Mouse (Mus musculus) embryonic facial prominence, embryonic 15.5 days (tissue): ENCODE data around the gene Mtch1. TPM values are rescaled to one million over a fixed set of nuclear protein-coding genes. Genes with fewer than 3 reads are reported as not detected.
"Not testable (repeated sequence)": the region's sequence is repeated elsewhere in the genome, so short reads cannot be mapped to it uniquely, and the experiment has no call there.

Experiments used
- ATAC-seq: fragments of 200-750 bp; cut with Nextera tagmentation; 2 replicates; pipeline ENCODE4 v1.8.0; 2017; ENCODE audit warnings: low read depth, moderate TSS enrichment; ENCODE audit not compliant: insufficient number of reproducible peaks, low FRiP score, low TSS enrichment
- H3K27ac ChIP-seq: fragments of 300-500 bp; sonication (generic); replicated peaks from 2 replicates; pipeline ENCODE4 v1.5.1; 2015; ENCODE audit warnings: mild to moderate bottlenecking, inconsistent platforms
- H3K27me3 ChIP-seq: fragments of 300-500 bp; sonication (generic); 2 replicates; pipeline ENCODE4 v1.6.1; 2015; ENCODE audit warnings: inconsistent platforms
- H3K36me3 ChIP-seq: fragments of 300-500 bp; sonication (generic); 2 replicates; pipeline ENCODE4 v1.6.1; 2015; ENCODE audit warnings: mild to moderate bottlenecking, inconsistent platforms
- H3K4me1 ChIP-seq: fragments of 300-500 bp; sonication (generic); 2 replicates; pipeline ENCODE4 v1.6.1; 2015; ENCODE audit warnings: inconsistent platforms
- H3K4me2 ChIP-seq: fragments of 300-500 bp; sonication (generic); replicated peaks from 2 replicates; pipeline ENCODE4 v1.6.1; 2015; ENCODE audit warnings: mild to moderate bottlenecking, inconsistent platforms
- H3K4me3 ChIP-seq: fragments of 300-500 bp; sonication (generic); replicated peaks from 2 replicates; pipeline ENCODE4 v1.5.1; 2015; ENCODE audit warnings: mild to moderate bottlenecking, inconsistent platforms
- H3K9ac ChIP-seq: fragments of 300-500 bp; sonication (generic); 2 replicates; pipeline ENCODE4 v1.6.1; 2015; ENCODE audit warnings: inconsistent platforms
- H3K9me3 ChIP-seq: fragments of 300-500 bp; sonication (generic); replicated peaks from 2 replicates; pipeline ENCODE4 v1.6.1; 2016; ENCODE audit warnings: inconsistent platforms
- WGBS: fragments of 180-500 bp; shearing (Covaris S2); methylation state at CpG from one replicate; pipeline ENCODE4 v1.1.7; 2015; 5-methylcytosine and 5-hydroxymethylcytosine counted together
- polyA plus RNA-seq: library from polyadenylated mRNA; unstranded; fragments of >200 nt; fragmentation: Nextera tagmentation; extraction: Ambion mirVana; gene quantifications from 2 replicates; pipeline ENCODE4 v1.2.1, GENCODE M21; 2015

Mtch1 gene
- polyA plus RNA-seq, 1 experiment from 2014 or later, result 337 TPM

- H3K27ac ChIP-seq, result no peak overlapping the region
- H3K9ac ChIP-seq, result no peak overlapping the region
- 45% methylated on average over 8 of the region's 8 CpGs for WGBS
These were observed 14.4 kb upstream of the Mtch1 start for GRCm38 (mm10) chr17:29361982-29362691.

GRCm38 (mm10) chr17:29360761-29361221 lies 13.1 kb upstream of the Mtch1 start, which contains the start of gene Fgd2:
Gene Fgd2 (plus strand): TSS chr17:29360914.
- Histone ChIP-seq H3K9ac (no peak within 1 kb of the TSS), H3K4me1 (peaks cover 14% of the 10 kb centered on the region), H3K36me3 (no peaks in the 10 kb centered on the region), H3K4me3 (no peak within 1 kb of the TSS), H3K4me2 (no peak within 1 kb of the TSS), H3K27ac (no peak within 1 kb of the TSS), H3K27me3 (no peaks in the 10 kb centered on the region), H3K9me3 (no peaks in the 10 kb centered on the region)
- no peak for ATAC-seq
- WGBS, result 17% methylated on average over 5 of the region's 5 CpGs

More at GRCm38 (mm10) chr17:29361982-29362691, 14.4 kb upstream of the Mtch1 start:
- Histone ChIP-seq H3K4me2 (no peak overlapping the region), H3K4me3 (no peak overlapping the region), H3K9me3 (no peaks in the 10 kb centered on the region), H3K4me1 (peaks cover under 1% of the 10 kb centered on the region; the same call in 1 of the 2 replicates), H3K36me3 (no peaks in the 10 kb centered on the region), H3K27me3 (no peaks in the 10 kb centered on the region)
- ATAC-seq, result no peak

GRCm38 (mm10) chr17:29358928-29359327 lies 11.2 kb upstream of the Mtch1 start:
- no peak for ATAC-seq
- Histone ChIP-seq H3K4me1 (peaks cover 17% of the 10 kb centered on the region), H3K36me3 (no peaks in the 10 kb centered on the region), H3K27ac (no peak overlapping the region), H3K4me2 (no peak overlapping the region), H3K4me3 (no peak overlapping the region), H3K27me3 (no peaks in the 10 kb centered on the region), H3K9ac (no peak overlapping the region), H3K9me3 (no peaks in the 10 kb centered on the region)
- WGBS, result 55% methylated on average over 3 of the region's 3 CpGs

DNA sequence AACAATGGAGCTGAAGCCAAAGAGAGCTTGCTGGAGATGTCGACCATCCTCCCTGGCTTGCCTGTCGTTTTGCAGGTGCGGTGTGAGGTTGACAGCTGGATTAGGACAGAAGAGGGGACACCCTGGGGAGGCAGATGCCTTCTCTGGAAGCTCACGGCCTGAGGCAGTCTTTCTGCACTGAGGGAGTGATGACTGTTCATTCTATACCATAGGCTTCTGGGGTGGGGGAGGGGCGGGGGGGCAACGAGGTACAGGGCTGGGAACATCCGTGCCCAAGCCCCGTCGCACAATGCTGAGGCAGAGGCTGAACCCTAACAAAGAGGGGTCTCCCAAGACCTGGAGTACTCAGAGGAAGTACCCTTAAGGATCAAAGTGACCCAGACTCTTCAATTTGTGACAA lies 9.1 kb upstream of the Mtch1 start:
- Histone ChIP-seq H3K9ac (peak overlapping the region; percentile 21; the same call in 1 of the 2 replicates), H3K27me3 (no peaks in the 10 kb centered on the region), H3K4me2 (peak overlapping the region; percentile 47), H3K36me3 (no peaks in the 10 kb centered on the region), H3K4me3 (peak overlapping the region; percentile 28), H3K27ac (peak overlapping the region; percentile 84; the same call in 1 of the 2 replicates), H3K4me1 (peaks cover 17% of the 10 kb centered on the region), H3K9me3 (no peaks in the 10 kb centered on the region)
- ATAC-seq, result peak; percentile 9; the same call in 1 of the 2 replicates
- WGBS, result 6% methylated on average over 9 of the region's 9 CpGs

DNA sequence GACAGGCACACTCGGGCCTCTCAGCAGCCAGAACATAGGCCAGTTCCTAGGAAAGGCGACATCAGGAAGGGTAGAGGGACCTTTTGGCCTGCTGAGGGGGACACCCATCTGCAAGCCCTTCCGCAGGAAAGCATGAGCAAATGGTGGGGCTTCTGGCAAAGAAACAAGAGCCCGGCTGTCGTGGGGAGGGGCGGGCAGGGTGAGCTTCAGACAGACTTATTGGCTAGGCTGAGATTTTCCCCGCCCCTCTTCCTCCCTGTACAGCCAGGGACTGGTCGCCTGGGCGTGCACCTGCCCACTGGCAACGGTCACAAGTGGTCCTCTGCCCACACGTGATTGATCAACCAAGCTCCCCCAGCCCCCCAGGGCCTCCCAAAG lies 8.7 kb upstream of the Mtch1 start:
- Histone ChIP-seq H3K4me3 (peak overlapping the region; percentile 28), H3K9ac (peak overlapping the region; percentile 21; the same call in 1 of the 2 replicates), H3K4me1 (peaks cover 17% of the 10 kb centered on the region), H3K27ac (peak overlapping the region; percentile 84), H3K9me3 (no peaks in the 10 kb centered on the region), H3K4me2 (peak overlapping the region; percentile 47), H3K36me3 (no peaks in the 10 kb centered on the region), H3K27me3 (no peaks in the 10 kb centered on the region)
- WGBS, result 3% methylated on average over 11 of the region's 11 CpGs
- peak; percentile 69 for ATAC-seq

DNA sequence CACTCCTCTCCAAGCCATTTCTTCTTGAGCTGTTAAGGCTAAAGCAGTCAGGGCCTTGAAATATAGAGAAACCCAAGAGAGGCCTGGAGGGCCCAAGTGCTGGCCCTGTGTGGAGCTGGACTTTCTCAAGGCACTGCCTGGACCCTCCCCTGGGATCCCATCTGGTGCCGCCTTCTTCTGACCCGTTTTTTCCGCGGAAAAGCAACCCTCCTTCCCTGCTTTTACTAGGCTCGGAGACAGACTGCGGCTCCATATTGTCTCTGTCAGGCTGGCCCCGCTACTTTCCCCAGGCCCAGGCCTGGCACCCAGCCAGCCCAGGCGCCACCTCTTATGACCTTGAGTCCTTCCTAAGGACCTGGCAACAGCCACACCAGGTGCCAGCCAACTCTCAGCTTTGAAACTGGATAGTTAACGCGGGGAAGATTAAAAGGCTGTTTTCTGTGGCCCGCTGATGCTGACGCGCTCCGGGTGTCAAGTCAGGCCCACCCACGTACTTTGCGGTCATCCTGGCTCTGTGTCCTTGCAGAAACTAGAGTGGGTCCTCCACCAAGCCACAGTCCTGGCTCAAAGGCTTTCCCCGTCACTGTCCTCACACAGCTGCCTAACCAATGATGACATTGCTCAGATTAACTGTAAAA lies 8.2 kb upstream of the Mtch1 start:
- Histone ChIP-seq H3K9me3 (no peaks in the 10 kb centered on the region), H3K36me3 (no peaks in the 10 kb centered on the region), H3K4me1 (peaks cover 17% of the 10 kb centered on the region), H3K9ac (0 out of 2 replicates have a peak overlapping the region, but pooled peaks have one; percentile 9), H3K4me2 (peak overlapping the region; percentile 47), H3K27me3 (no peaks in the 10 kb centered on the region), H3K27ac (peak overlapping the region; percentile 84), H3K4me3 (peak overlapping the region; percentile 28; the same call in 1 of the 2 replicates)
- WGBS, result 30% methylated on average over 17 of the region's 17 CpGs
- peak; percentile 52 for ATAC-seq

- Histone ChIP-seq H3K4me3 (no peak overlapping the region), H3K36me3 (no peaks in the 10 kb centered on the region), H3K4me1 (peaks cover 17% of the 10 kb centered on the region), H3K9ac (no peak overlapping the region), H3K27ac (peak overlapping the region; percentile 84), H3K27me3 (no peaks in the 10 kb centered on the region), H3K4me2 (no peak overlapping the region), H3K9me3 (no peaks in the 10 kb centered on the region)
- WGBS, result 38% methylated on average over 5 of the region's 5 CpGs
- ATAC-seq, result peak; percentile 20; the same call in 1 of the 2 replicates
These were observed 7.7 kb upstream of the Mtch1 start for GRCm38 (mm10) chr17:29355461-29355840.

DNA sequence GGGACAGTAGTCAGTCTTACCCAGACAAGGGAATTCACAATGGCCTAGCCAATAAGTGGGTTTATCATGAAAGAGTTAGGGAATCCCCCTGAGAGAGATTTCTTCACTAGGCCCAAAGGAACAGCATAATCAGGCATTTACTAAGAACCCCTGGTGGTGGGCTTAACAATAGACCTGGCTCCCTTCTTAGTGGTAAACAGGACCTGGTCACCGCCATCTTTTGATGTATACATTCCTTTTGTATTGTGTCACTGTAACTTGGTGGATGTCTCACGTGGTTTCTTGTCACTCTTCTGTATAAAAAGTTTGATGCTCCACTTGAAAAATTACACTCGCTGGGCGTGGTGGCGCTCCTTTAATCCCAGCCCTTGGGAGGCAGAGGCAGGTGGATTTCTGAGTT lies 3.3 kb upstream of the Mtch1 start:
- H3K4me2 ChIP-seq, H3K9me3 ChIP-seq, H3K27ac ChIP-seq, ATAC-seq, H3K4me3 ChIP-seq, H3K27me3 ChIP-seq, H3K9ac ChIP-seq, H3K36me3 ChIP-seq: not testable (repeated sequence)
- 71% methylated on average over 5 of the region's 5 CpGs for WGBS
- peaks cover 18% of the 10 kb centered on the region for H3K4me1 ChIP-seq

GRCm38 (mm10) chr17:29348996-29349395 lies 1.3 kb upstream of the Mtch1 start:
- no peak for ATAC-seq
- 75% methylated on average over 2 of the region's 2 CpGs for WGBS

GRCm38 (mm10) chr17:29347126-29347644 lies 549 bp downstream of the Mtch1 start:
- H3K27me3 ChIP-seq, result no peaks in the 10 kb centered on the region
- peak; percentile 13; the same call in 1 of the 2 replicates for ATAC-seq
- peak overlapping the region; percentile 62 for H3K4me2 ChIP-seq
- under 1% methylated on average over 45 of the region's 45 CpGs for WGBS
- peak overlapping the region; percentile 92 for H3K4me3 ChIP-seq
- H3K27ac ChIP-seq, result peak overlapping the region; percentile 91
- peaks cover 15% of the 10 kb centered on the region; the same call in 1 of the 2 replicates for H3K36me3 ChIP-seq
- H3K4me1 ChIP-seq, result peaks cover 39% of the 10 kb centered on the region
- peak overlapping the region; percentile 97 for H3K9ac ChIP-seq
- H3K9me3 ChIP-seq, result no peaks in the 10 kb centered on the region

More at GRCm38 (mm10) chr17:29348996-29349395, 1.3 kb upstream of the Mtch1 start:
- Histone ChIP-seq H3K27ac (no peak overlapping the region), H3K9me3 (no peaks in the 10 kb centered on the region), H3K4me1 (peaks cover 26% of the 10 kb centered on the region), H3K27me3 (no peaks in the 10 kb centered on the region), H3K9ac (no peak overlapping the region), H3K4me3 (no peak overlapping the region), H3K4me2 (no peak overlapping the region), H3K36me3 (0 out of 2 replicates have a peak, but pooled peaks cover 5% of the 10 kb centered on the region)

GRCm38 (mm10) chr17:29346496-29347125 lies 1.1 kb downstream of the Mtch1 start:
- peak overlapping the region; percentile 91 for H3K27ac ChIP-seq
- H3K9me3 ChIP-seq, result no peaks in the 10 kb centered on the region
- H3K36me3 ChIP-seq, result peaks cover 15% of the 10 kb centered on the region; the same call in 1 of the 2 replicates
- peak overlapping the region; percentile 62 for H3K4me2 ChIP-seq
- peak overlapping the region; percentile 97 for H3K9ac ChIP-seq
- H3K4me3 ChIP-seq, result peak overlapping the region; percentile 92
- 2% methylated on average over 11 of the region's 11 CpGs for WGBS
- no peaks in the 10 kb centered on the region for H3K27me3 ChIP-seq
- H3K4me1 ChIP-seq, result peaks cover 45% of the 10 kb centered on the region
- no peak for ATAC-seq
